Mouse (Mus musculus): ENCODE results near the gene Ipo11. TPM values are rescaled to one million over a fixed set of nuclear protein-coding genes. Genes with fewer than 3 reads are reported as not detected.
"Not testable (repeated sequence)": the region's sequence is repeated elsewhere in the genome, so short reads cannot be mapped to it uniquely, and the experiment has no call there.

The Ipo11 gene
- total and polyA plus RNA-seq, 3 experiments, result 37.2 to 40.2 TPM; not detected in 1

GRCm38 (mm10) chr13:106929201-106929600, 7.6 kb downstream of the Ipo11 start:
- TF ChIP-seq POLR2A (IDR thresholded peaks at IDR 0.05; ENCODE audit: control insufficient read depth in 1 of 2, insufficient read depth in 1 of 2, low read depth in 1 of 2, low read length in 2 of 2, poor library complexity in 1 of 2), result no peak

GRCm38 (mm10) chr13:106928296-106928695, 8.5 kb downstream of the Ipo11 start:
- TF ChIP-seq JUND (IDR thresholded peaks at IDR 0.05; ENCODE audit: low read depth, low read length) (no peak), MAFK (IDR thresholded peaks at IDR 0.05; ENCODE audit: borderline replicate concordance, low read depth, low read length) (no peak), GATA1 (IDR thresholded peaks at IDR 0.05; ENCODE audit: low read depth, low read length) (no peak), MEF2A (IDR thresholded peaks at IDR 0.05; ENCODE audit: extremely low read depth, insufficient replicate concordance, low read depth, low read length, poor library complexity, severe bottlenecking) (no peak), ZC3H11A (IDR thresholded peaks at IDR 0.05; ENCODE audit: low read depth, low read length) (no peak), BHLHE40 (IDR thresholded peaks at IDR 0.05; ENCODE audit: borderline replicate concordance, low read depth, low read length) (no peak), MAZ (IDR thresholded peaks at IDR 0.05; ENCODE audit: low read depth, low read length) (no peak), CTCF (IDR thresholded peaks at IDR 0.05 in 2 of 3, conservative IDR thresholded peaks at IDR 0.05 in 1 of 3; ENCODE audit: control insufficient read depth in 1 of 3, insufficient read depth in 1 of 3, low read depth in 2 of 3, low read length in 3 of 3, poor library complexity in 1 of 3, severe bottlenecking in 1 of 3) (no peak), MXI1 (IDR thresholded peaks at IDR 0.05; ENCODE audit: low read depth, low read length) (no peak), MAX (IDR thresholded peaks at IDR 0.05; ENCODE audit: low read length) (no peak), ELF1 (IDR thresholded peaks at IDR 0.05; ENCODE audit: low read depth, low read length) (no peak), NRF1 (IDR thresholded peaks at IDR 0.05; ENCODE audit: insufficient read depth, low read depth, low read length, poor library complexity, severe bottlenecking) (no peak)
- H3K9ac ChIP-seq (ENCODE audit: control insufficient read depth, low read depth, low read length, poor library complexity, severe bottlenecking), result no peak overlapping the region
- H3K9me3 ChIP-seq (replicated peaks; ENCODE audit: insufficient read depth, low read length), result no peaks in the 10 kb centered on the region
- no peak overlapping the region for H3K27ac ChIP-seq (ENCODE audit: control insufficient read depth, low read depth, low read length)
- H3K4me1 ChIP-seq (ENCODE audit: control insufficient read depth in 1 of 2, insufficient read depth in 2 of 2, low read length in 2 of 2), result no peaks in the 10 kb centered on the region
- no peak for DNase-seq (ENCODE audit: low read depth, low spot score)
- peaks cover 36% of the 10 kb centered on the region for H3K79me2 ChIP-seq (ENCODE audit: control insufficient read depth, insufficient read depth, low read length, poor library complexity)
- no peak overlapping the region for H3K4me3 ChIP-seq (ENCODE audit: control insufficient read depth in 1 of 2, insufficient read depth in 1 of 2, low read depth in 2 of 2, low read length in 2 of 2)
- H3K36me3 ChIP-seq (ENCODE audit: control insufficient read depth in 1 of 2, insufficient read depth in 2 of 2, low read length in 2 of 2), result peaks cover 3 to 6% of the 10 kb centered on the region in 2 experiments; a peak in 2 of 4 replicates
- no peaks in the 10 kb centered on the region for H3K27me3 ChIP-seq (ENCODE audit: control insufficient read depth in 1 of 2, insufficient read depth in 2 of 2, low read length in 2 of 2)

More at GRCm38 (mm10) chr13:106929201-106929600, 7.6 kb downstream of the Ipo11 start:
- H3K4me1 ChIP-seq (ENCODE audit: control insufficient read depth in 1 of 2, insufficient read depth in 2 of 2, low read length in 2 of 2), result no peaks in the 10 kb centered on the region
- H3K4me3 ChIP-seq (ENCODE audit: control insufficient read depth in 1 of 2, insufficient read depth in 1 of 2, low read depth in 2 of 2, low read length in 2 of 2), result no peak overlapping the region
- no peak overlapping the region for H3K9ac ChIP-seq (ENCODE audit: control insufficient read depth, low read depth, low read length, poor library complexity, severe bottlenecking)
- DNase-seq (ENCODE audit: low read depth, low spot score), result no peak
- peaks cover 44% of the 10 kb centered on the region for H3K79me2 ChIP-seq (ENCODE audit: control insufficient read depth, insufficient read depth, low read length, poor library complexity)
- no peaks in the 10 kb centered on the region for H3K9me3 ChIP-seq (replicated peaks; ENCODE audit: insufficient read depth, low read length)
- H3K36me3 ChIP-seq (ENCODE audit: control insufficient read depth in 1 of 2, insufficient read depth in 2 of 2, low read length in 2 of 2), result peaks cover 3 to 4% of the 10 kb centered on the region in 2 experiments; a peak in 1 of 4 replicates
- no peaks in the 10 kb centered on the region for H3K27me3 ChIP-seq (ENCODE audit: control insufficient read depth in 1 of 2, insufficient read depth in 2 of 2, low read length in 2 of 2)
- H3K27ac ChIP-seq (ENCODE audit: control insufficient read depth, low read depth, low read length), result no peak overlapping the region

GRCm38 (mm10) chr13:106925921-106926320, 10.8 kb downstream of the Ipo11 start:
- H3K27me3 ChIP-seq (ENCODE audit: control insufficient read depth in 1 of 2, insufficient read depth in 2 of 2, low read length in 2 of 2); H3K9ac ChIP-seq (ENCODE audit: control insufficient read depth, low read depth, low read length, poor library complexity, severe bottlenecking); H3K4me3 ChIP-seq (ENCODE audit: control insufficient read depth in 1 of 2, insufficient read depth in 1 of 2, low read depth in 2 of 2, low read length in 2 of 2); H3K4me1 ChIP-seq (ENCODE audit: control insufficient read depth in 1 of 2, insufficient read depth in 2 of 2, low read length in 2 of 2); H3K36me3 ChIP-seq (ENCODE audit: control insufficient read depth in 1 of 2, insufficient read depth in 2 of 2, low read length in 2 of 2); H3K9me3 ChIP-seq (replicated peaks; ENCODE audit: insufficient read depth, low read length); H3K27ac ChIP-seq (ENCODE audit: control insufficient read depth, low read depth, low read length); DNase-seq (ENCODE audit: low read depth, low spot score): not testable (repeated sequence)
- H3K79me2 ChIP-seq (ENCODE audit: control insufficient read depth, insufficient read depth, low read length, poor library complexity), result peaks cover 22% of the 10 kb centered on the region

Data from MEL (cell line).